Mouse (Mus musculus) hindbrain, embryonic 12.5 days (tissue): ENCODE measurements around the gene Psd. TPM values are rescaled to one million over a fixed set of nuclear protein-coding genes. Genes with fewer than 3 reads are reported as not detected.
A peak's percentile ranks its signal among the peaks of the same experiment; 100 is the strongest.

Experiments
- ATAC-seq: fragments of 200-750 bp; cut with Nextera tagmentation; 2 replicates; pipeline ENCODE4 v1.8.0; 2017; ENCODE audit warnings: moderate TSS enrichment; ENCODE audit not compliant: low FRiP score
- H3K27ac ChIP-seq: fragments of 300-500 bp; sonication (generic); 2 replicates; pipeline ENCODE4 v1.5.1; 2016; ENCODE audit warnings: mild to moderate bottlenecking
- H3K27me3 ChIP-seq: fragments of 300-500 bp; sonication (generic); 2 replicates; pipeline ENCODE4 v1.6.1; 2016; ENCODE audit warnings: mild to moderate bottlenecking
- H3K36me3 ChIP-seq: fragments of 300-500 bp; sonication (generic); 2 replicates; pipeline ENCODE4 v1.6.1; 2016; ENCODE audit warnings: mild to moderate bottlenecking
- H3K4me1 ChIP-seq: fragments of 300-500 bp; sonication (generic); 2 replicates; pipeline ENCODE4 v1.6.1; 2016
- H3K4me2 ChIP-seq: fragments of 300-500 bp; sonication (generic); replicated peaks from 2 replicates; pipeline ENCODE4 v1.6.1; 2016; ENCODE audit warnings: mild to moderate bottlenecking
- H3K4me3 ChIP-seq: fragments of 300-500 bp; sonication (generic); 2 replicates; pipeline ENCODE4 v1.5.1; 2016; ENCODE audit warnings: mild to moderate bottlenecking
- H3K9ac ChIP-seq: fragments of 300-500 bp; sonication (generic); 2 replicates; pipeline ENCODE4 v1.6.1; 2016; ENCODE audit warnings: mild to moderate bottlenecking, moderate library complexity
- H3K9me3 ChIP-seq: fragments of 300-500 bp; sonication (generic); replicated peaks from 2 replicates; pipeline ENCODE4 v1.6.1; 2016; ENCODE audit warnings: mild to moderate bottlenecking
- WGBS: fragments of 180-500 bp; shearing (Covaris S2); methylation state at CpG from one replicate; pipeline ENCODE4 v1.1.7; 2016; 5-methylcytosine and 5-hydroxymethylcytosine counted together
- polyA plus RNA-seq: library from polyadenylated mRNA; unstranded; fragments of >200 nt; fragmentation: Nextera tagmentation; extraction: Ambion mirVana; gene quantifications from 2 replicates; pipeline ENCODE4 v1.2.1, GENCODE M21; 2016

Gene Psd
- polyA plus RNA-seq, 1 experiment from 2014 or later: 34.7 TPM

- Histone ChIP-seq H3K27ac (no peak overlapping the region), H3K4me2 (no peak overlapping the region), H3K9me3 (no peaks in the 10 kb centered on the region), H3K9ac (no peak overlapping the region), H3K27me3 (no peaks in the 10 kb centered on the region), H3K4me1 (peaks cover 30% of the 10 kb centered on the region), H3K4me3 (no peak overlapping the region), H3K36me3 (peaks cover 25% of the 10 kb centered on the region)
- ATAC-seq: no peak
- 86% methylated on average over 3 of the region's 3 CpGs for WGBS
Measured at GRCm38 (mm10) chr19:46333906-46334305, 7.0 kb upstream of the Psd start.

GRCm38 (mm10) chr19:46332721-46333339, 5.9 kb upstream of the Psd start:
- H3K4me3 ChIP-seq: no peak overlapping the region
- 0 out of 2 replicates have a peak overlapping the region, but pooled peaks have one; percentile 30 for H3K27ac ChIP-seq
- WGBS: 41% methylated on average over 7 of the region's 7 CpGs
- H3K9me3 ChIP-seq: no peaks in the 10 kb centered on the region
- no peak overlapping the region for H3K9ac ChIP-seq
- peaks cover 25% of the 10 kb centered on the region for H3K36me3 ChIP-seq
- H3K4me1 ChIP-seq: peaks cover 32% of the 10 kb centered on the region
- H3K27me3 ChIP-seq: no peaks in the 10 kb centered on the region
- no peak for ATAC-seq
- H3K4me2 ChIP-seq: peak overlapping the region; percentile 15; the same call in 1 of the 2 replicates

- H3K4me3 ChIP-seq: no peak overlapping the region; the same call in 1 of the 2 replicates
- peaks cover 25% of the 10 kb centered on the region for H3K36me3 ChIP-seq
- 88% methylated on average over 3 of the region's 3 CpGs for WGBS
- no peaks in the 10 kb centered on the region for H3K9me3 ChIP-seq
- peaks cover 34% of the 10 kb centered on the region for H3K4me1 ChIP-seq
- ATAC-seq: no peak
- no peak overlapping the region for H3K27ac ChIP-seq
- no peak overlapping the region; the same call in 1 of the 2 replicates for H3K4me2 ChIP-seq
- H3K9ac ChIP-seq: no peak overlapping the region
- peaks cover 2% of the 10 kb centered on the region for H3K27me3 ChIP-seq
Measured at GRCm38 (mm10) chr19:46331936-46332335, 5.0 kb upstream of the Psd start.

- Histone ChIP-seq H3K9ac (no peak overlapping the region; the same call in 1 of the 2 replicates), H3K4me3 (no peak overlapping the region), H3K36me3 (peaks cover 25% of the 10 kb centered on the region), H3K9me3 (no peaks in the 10 kb centered on the region), H3K27ac (no peak overlapping the region), H3K4me2 (no peak overlapping the region), H3K4me1 (peaks cover 40% of the 10 kb centered on the region), H3K27me3 (peaks cover 8% of the 10 kb centered on the region)
- WGBS: 87% methylated on average over 14 of the region's 14 CpGs
- no peak for ATAC-seq
Measured at GRCm38 (mm10) chr19:46331326-46331725, 4.4 kb upstream of the Psd start.

GRCm38 (mm10) chr19:46330696-46331095, 3.7 kb upstream of the Psd start:
- H3K27ac ChIP-seq: no peak overlapping the region
- H3K9me3 ChIP-seq: no peaks in the 10 kb centered on the region
- H3K36me3 ChIP-seq: peaks cover 25% of the 10 kb centered on the region
- no peak overlapping the region for H3K4me3 ChIP-seq
- no peak for ATAC-seq
- no peak overlapping the region for H3K9ac ChIP-seq
- H3K27me3 ChIP-seq: peaks cover 14% of the 10 kb centered on the region
- 95% methylated on average over 12 of the region's 12 CpGs for WGBS
- H3K4me1 ChIP-seq: peaks cover 46% of the 10 kb centered on the region
- H3K4me2 ChIP-seq: no peak overlapping the region

- Histone ChIP-seq H3K27me3 (peaks cover 22% of the 10 kb centered on the region), H3K4me1 (peaks cover 46% of the 10 kb centered on the region), H3K9me3 (no peaks in the 10 kb centered on the region), H3K9ac (no peak overlapping the region), H3K4me2 (peak overlapping the region; percentile 100), H3K4me3 (0 out of 2 replicates have a peak overlapping the region, but pooled peaks have one; percentile 4), H3K27ac (no peak overlapping the region), H3K36me3 (peaks cover 25% of the 10 kb centered on the region)
- 5% methylated on average over 16 of the region's 16 CpGs for WGBS
- ATAC-seq: no peak
Measured at GRCm38 (mm10) chr19:46329951-46330350, 3.0 kb upstream of the Psd start.

- H3K9me3 ChIP-seq: no peaks in the 10 kb centered on the region
- peaks cover 46% of the 10 kb centered on the region for H3K4me1 ChIP-seq
- ATAC-seq: peak; percentile 2; the same call in 1 of the 2 replicates
- peak overlapping the region; percentile 61 for H3K4me3 ChIP-seq
- H3K4me2 ChIP-seq: peak overlapping the region; percentile 100
- peak overlapping the region; percentile 98 for H3K27ac ChIP-seq
- WGBS: 1% methylated on average over 53 of the region's 54 CpGs
- peaks cover 30% of the 10 kb centered on the region for H3K27me3 ChIP-seq
- H3K36me3 ChIP-seq: peaks cover 25% of the 10 kb centered on the region
- peak overlapping the region; percentile 66 for H3K9ac ChIP-seq
Measured at GRCm38 (mm10) chr19:46329031-46329641, 2.2 kb upstream of the Psd start.

GRCm38 (mm10) chr19:46328081-46329030, 1.4 kb upstream of the Psd start, which contains the start of gene Fbxl15:
Fbxl15 (plus strand) TSS chr19:46328184.
- Histone ChIP-seq H3K4me3 (peak within 1 kb of the TSS; percentile 61), H3K4me2 (peak within 1 kb of the TSS; percentile 100), H3K4me1 (peaks cover 48% of the 10 kb centered on the region), H3K36me3 (peaks cover 25% of the 10 kb centered on the region), H3K27me3 (peaks cover 38% of the 10 kb centered on the region), H3K9ac (peak within 1 kb of the TSS; percentile 66), H3K9me3 (no peaks in the 10 kb centered on the region), H3K27ac (peak within 1 kb of the TSS; percentile 98)
- ATAC-seq: peak; percentile 88
- WGBS: under 1% methylated on average over 81 of the region's 81 CpGs

GRCm38 (mm10) chr19:46327531-46328064, 642 bp upstream of the Psd start:
- H3K9me3 ChIP-seq: no peaks in the 10 kb centered on the region
- peak overlapping the region; percentile 98 for H3K27ac ChIP-seq
- H3K36me3 ChIP-seq: peaks cover 23% of the 10 kb centered on the region
- H3K4me2 ChIP-seq: peak overlapping the region; percentile 100
- H3K27me3 ChIP-seq: peaks cover 45% of the 10 kb centered on the region
- ATAC-seq: peak; percentile 7
- H3K4me1 ChIP-seq: peaks cover 49% of the 10 kb centered on the region
- WGBS: 33% methylated on average over 14 of the region's 14 CpGs
- peak overlapping the region; percentile 61 for H3K4me3 ChIP-seq
- peak overlapping the region; percentile 66 for H3K9ac ChIP-seq

GRCm38 (mm10) chr19:46326019-46326755, 769 bp downstream of the Psd start:
- H3K4me1 ChIP-seq: peaks cover 61% of the 10 kb centered on the region
- no peaks in the 10 kb centered on the region for H3K9me3 ChIP-seq
- 3% methylated on average over 29 of the region's 29 CpGs for WGBS
- H3K27ac ChIP-seq: peak overlapping the region; percentile 98
- H3K27me3 ChIP-seq: peaks cover 54% of the 10 kb centered on the region
- no peak for ATAC-seq
- H3K4me3 ChIP-seq: peak overlapping the region; percentile 61
- H3K9ac ChIP-seq: peak overlapping the region; percentile 56
- H3K36me3 ChIP-seq: peaks cover 11% of the 10 kb centered on the region
- peak overlapping the region; percentile 100 for H3K4me2 ChIP-seq

- peak overlapping the region; percentile 100 for H3K4me2 ChIP-seq
- H3K27me3 ChIP-seq: peaks cover 66% of the 10 kb centered on the region
- no peak for ATAC-seq
- H3K9me3 ChIP-seq: no peaks in the 10 kb centered on the region
- peaks cover 64% of the 10 kb centered on the region for H3K4me1 ChIP-seq
- WGBS: 71% methylated on average over 5 of the region's 5 CpGs
- 0 out of 2 replicates have a peak overlapping the region, but pooled peaks have one; percentile 18 for H3K9ac ChIP-seq
- no peak overlapping the region for H3K27ac ChIP-seq
- H3K4me3 ChIP-seq: no peak overlapping the region
- no peaks in the 10 kb centered on the region for H3K36me3 ChIP-seq
Measured at GRCm38 (mm10) chr19:46324918-46325317, 2.0 kb downstream of the Psd start.
